Mouse (Mus musculus): ENCODE measurements around the gene Rapgef3. TPM values are rescaled to one million over a fixed set of nuclear protein-coding genes. Genes with fewer than 3 reads are reported as not detected.

Gene Rapgef3
- polyA plus RNA-seq, 2 experiments from 2014 or later = 0.31 to 1.5 TPM

- no peak for ATAC-seq
Measured at GRCm38 (mm10) chr15:97719494-97719893, 48.3 kb downstream of the Rapgef3 start.

GRCm38 (mm10) chr15:97718535-97719155, 49.1 kb downstream of the Rapgef3 start:
- ATAC-seq = no peak

GRCm38 (mm10) chr15:97717861-97718534, 49.8 kb downstream of the Rapgef3 start:
- ATAC-seq = peak; percentile 86

- ATAC-seq = no peak
Measured at GRCm38 (mm10) chr15:97716782-97717181, 51.0 kb downstream of the Rapgef3 start.

GRCm38 (mm10) chr15:97715734-97716133, 52.0 kb downstream of the Rapgef3 start:
- ATAC-seq = no peak

- no peak for ATAC-seq
Measured at GRCm38 (mm10) chr15:97715083-97715482, 52.7 kb downstream of the Rapgef3 start.

GRCm38 (mm10) chr15:97712546-97712945, 55.2 kb downstream of the Rapgef3 start:
- no peak for ATAC-seq

- ATAC-seq = no peak
Measured at GRCm38 (mm10) chr15:97710906-97711305, 56.9 kb downstream of the Rapgef3 start.

- ATAC-seq = peak; percentile 98
Measured at GRCm38 (mm10) chr15:97705211-97706050, 62.3 kb downstream of the Rapgef3 start, which contains the start of gene Rpap3. Gene Rpap3, minus strand, starts transcription at chr15:97705825.

- no peak for ATAC-seq
Measured at GRCm38 (mm10) chr15:97696616-97697015, 71.2 kb downstream of the Rapgef3 start.

Other genes starting within 250 kb of the Rapgef3 start
- 10 to 100 TPM; 25.7 to 31.8 TPM for gene Rpap3, start 62.1 kb downstream of the Rapgef3 start, polyA plus RNA-seq (2017; shearing (Covaris generic))
- under 1 TPM in 1 of 2 experiments, not detected in 1; 0.22 TPM for gene Endou, start 36.6 kb downstream of the Rapgef3 start, polyA plus RNA-seq (2017; shearing (Covaris generic))
- 10 to 100 TPM; 33.9 to 37.1 TPM for gene Slc48a1, start 10.5 kb upstream of the Rapgef3 start, polyA plus RNA-seq (2017; shearing (Covaris generic))
- 10 to 100 TPM; 68.2 to 74.2 TPM for gene Hdac7, start 76.5 kb upstream of the Rapgef3 start, polyA plus RNA-seq (2017; shearing (Covaris generic))
- gene Vdr, start 142.7 kb upstream of the Rapgef3 start, polyA plus RNA-seq (2017; shearing (Covaris generic)) = under 1 TPM; 0.24 to 0.84 TPM
- 10 to 100 TPM; 25.3 to 25.8 TPM for gene Tmem106c, start 196.2 kb upstream of the Rapgef3 start, polyA plus RNA-seq (2017; shearing (Covaris generic))
- not detected for gene Col2a1, start 236.7 kb upstream of the Rapgef3 start, polyA plus RNA-seq (2017; shearing (Covaris generic))

Measured in CD4-positive, CD25-positive, alpha-beta regulatory T cell, adult 4 months (primary cell).